Mouse (Mus musculus): ENCODE measurements around the gene Myo10.

The Myo10 gene

DNA sequence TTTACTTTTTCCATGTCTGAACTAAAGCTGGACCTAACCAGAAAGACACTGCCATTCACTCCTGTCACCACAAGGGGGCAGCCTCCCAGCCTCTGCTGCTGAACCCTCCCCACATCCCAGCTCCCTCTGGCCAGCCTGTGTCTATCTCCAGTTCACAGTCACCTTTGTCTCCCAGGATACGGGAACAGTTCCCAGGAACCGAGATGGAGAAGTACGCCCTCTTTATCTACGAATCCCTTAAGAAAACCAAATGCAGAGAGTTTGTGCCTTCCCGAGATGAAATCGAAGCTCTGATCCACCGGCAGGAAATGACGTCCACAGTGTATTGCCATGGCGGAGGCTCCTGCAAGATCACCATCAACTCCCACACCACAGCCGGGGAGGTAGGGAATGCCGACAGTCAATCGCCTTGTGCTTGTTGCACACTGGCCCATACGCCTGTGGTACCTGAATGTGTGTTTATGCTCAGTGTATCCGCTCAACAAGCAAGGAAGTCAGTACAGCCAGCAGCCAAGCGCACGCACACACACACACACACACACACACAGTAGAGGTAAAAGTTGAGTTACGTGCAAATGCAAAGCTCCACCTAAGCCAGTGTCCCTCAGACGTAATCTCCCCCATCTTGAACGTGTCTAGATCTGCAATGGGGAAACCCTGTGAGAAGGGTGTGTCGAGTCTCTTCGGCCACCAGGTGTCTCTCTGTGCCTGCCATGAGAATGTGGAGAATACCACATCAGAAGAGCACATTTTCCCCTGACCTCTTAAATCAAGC, 183.2 kb downstream of the Myo10 start:
- DNase-seq: peak; percentile 93

DNA sequence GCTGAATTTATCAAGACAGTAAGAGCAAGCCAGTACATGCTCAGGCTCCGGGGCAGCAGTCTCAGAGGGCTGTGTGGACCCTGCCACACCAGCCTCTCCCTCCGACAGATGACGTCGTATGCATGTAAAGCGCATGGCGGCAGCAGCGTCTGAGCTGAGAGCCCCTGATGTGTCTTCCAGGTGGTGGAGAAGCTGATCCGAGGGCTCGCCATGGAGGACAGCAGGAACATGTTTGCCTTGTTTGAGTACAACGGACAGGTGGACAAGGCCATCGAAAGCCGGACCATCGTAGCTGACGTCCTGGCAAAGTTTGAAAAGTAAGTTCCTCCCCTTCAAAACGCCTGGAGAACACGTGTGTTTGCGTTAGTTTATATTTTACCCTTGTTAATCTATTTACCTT, 184.0 kb downstream of the Myo10 start:
- peak; percentile 79 for DNase-seq

DNA sequence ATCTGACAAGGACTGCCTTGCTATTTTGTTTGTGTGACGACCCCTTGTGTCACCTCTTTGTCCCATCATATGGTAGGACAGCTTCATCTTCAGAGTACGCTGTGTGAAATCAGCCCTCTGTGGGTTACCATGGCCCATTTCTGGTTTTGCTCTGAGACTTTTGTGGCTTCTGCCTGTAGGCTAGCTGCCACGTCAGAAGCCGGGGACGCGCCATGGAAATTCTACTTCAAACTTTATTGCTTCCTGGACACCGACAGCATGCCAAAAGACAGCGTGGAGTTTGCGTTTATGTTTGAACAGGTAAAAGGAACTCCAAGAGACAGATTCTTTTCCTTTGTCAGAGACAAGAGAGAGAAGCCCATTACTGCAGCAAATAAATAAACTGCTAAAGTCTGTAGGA, 184.6 kb downstream of the Myo10 start:
- DNase-seq: peak; percentile 53

DNA sequence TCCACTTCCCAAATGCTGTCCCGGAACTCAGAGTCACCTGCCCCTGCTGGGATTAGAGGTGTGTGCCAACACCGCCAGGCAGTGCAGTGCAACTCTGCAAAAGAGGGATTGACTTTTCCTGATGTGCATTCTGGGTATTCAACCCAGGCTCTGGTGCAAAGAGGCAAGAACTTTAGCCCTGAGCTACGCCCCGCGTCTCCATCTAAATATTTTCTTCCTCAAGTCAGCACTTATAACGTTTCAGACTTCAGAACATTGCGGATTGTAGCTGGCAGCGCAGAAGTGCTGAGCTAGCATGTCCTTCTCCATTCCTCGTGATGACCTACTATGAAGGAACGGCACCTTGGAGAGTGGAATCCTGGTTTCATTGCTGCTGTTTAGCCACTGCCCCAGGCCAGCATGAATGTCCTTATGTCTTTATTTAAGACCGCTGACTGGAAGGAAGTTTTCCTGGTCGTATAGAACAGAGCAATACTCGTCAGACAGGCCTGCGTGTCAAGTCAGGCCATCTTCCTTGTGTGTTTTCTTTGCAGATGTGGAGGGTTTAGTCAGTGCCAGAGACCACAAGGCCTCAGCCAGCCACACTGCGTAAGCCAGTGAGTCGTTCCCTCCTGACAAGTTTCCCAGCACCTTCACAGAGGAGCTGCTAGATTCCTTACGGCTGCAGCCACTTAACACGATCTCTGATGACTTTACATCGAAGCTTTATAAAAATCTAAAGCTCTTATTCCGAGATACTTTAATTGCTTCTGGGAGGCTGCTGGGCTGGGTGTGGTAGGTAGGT, 186.5 kb downstream of the Myo10 start:
- DNase-seq: peak; percentile 86

DNA sequence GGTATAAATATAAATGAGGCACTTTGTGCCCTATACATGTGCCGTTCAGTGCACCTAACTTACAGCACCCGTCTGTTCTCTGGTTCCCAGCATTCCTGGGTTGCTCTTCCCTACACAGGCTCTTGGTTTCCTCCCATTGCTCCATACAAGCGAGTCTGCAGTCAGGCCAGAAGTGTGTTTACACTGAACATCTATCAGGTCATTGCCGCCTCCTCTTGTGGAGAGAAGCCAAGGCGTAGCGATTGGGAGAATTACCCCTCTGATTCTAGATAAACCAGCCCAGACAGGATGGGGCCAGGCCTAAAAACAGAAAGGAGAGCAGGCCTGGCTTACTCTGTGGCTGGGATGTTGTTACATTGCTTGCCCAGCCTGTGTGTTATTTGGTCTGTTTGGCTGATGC, 187.3 kb downstream of the Myo10 start:
- DNase-seq: peak; percentile 72

DNA sequence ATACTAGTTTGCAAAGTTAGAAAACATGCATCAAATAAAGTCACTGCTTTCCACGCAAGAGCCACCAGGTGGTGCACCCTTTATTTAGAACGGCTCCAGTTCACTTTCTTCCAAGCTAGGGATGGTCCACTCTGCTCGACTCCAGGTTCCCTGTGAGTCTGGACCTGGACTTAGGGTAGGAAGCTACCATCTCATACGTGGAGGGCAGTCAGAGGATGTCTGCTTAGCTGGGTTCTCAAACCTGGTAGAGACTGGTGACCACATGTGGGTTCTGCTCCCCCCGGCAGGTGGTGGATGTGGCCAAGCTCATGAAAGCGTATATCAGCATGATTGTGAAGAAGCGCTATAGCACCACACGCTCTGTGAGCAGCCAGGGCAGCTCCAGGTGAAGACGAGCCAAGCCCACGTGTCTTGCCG, 189.5 kb downstream of the Myo10 start:
- peak; percentile 90 for DNase-seq

DNA sequence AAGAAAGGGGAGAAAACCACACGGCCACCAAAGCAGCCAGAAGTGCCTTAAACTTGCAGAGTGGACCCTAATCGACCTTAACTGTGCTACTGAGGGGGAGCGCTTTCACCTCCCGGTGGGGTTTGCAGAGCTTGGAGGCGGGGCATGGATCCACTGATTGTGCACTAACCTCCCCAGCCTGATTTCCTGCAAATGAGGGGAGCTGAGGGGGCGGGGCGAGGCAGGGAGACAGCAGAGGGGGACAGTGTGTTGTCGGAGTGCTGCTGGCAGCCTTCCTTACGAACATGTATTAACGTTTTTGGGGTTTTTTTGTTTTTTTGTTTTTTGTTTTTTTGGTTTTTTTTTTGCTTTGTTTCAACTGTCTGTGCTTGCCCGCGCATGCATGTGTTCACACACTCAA, 190.2 kb downstream of the Myo10 start:
- DNase-seq: no peak

DNA sequence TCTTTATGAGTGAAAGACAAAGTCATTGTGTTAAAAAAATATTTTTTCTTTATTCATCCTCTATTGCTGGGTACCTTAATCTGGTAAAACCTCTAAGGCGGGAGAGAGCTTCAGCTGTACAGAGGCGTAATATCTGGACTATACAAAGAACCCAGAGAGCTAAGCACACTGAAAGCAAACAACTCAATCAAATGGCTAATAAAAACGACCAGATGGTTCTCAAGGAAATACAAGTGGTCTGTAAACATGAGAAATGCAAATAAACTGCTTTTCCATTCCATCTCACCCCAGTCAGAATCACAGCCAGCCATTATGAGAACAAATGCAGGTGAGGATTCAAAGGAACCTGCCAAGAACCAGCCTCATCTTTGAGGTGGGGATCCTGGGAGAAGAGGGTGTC, 192.2 kb downstream of the Myo10 start:
- no peak for DNase-seq

DNA sequence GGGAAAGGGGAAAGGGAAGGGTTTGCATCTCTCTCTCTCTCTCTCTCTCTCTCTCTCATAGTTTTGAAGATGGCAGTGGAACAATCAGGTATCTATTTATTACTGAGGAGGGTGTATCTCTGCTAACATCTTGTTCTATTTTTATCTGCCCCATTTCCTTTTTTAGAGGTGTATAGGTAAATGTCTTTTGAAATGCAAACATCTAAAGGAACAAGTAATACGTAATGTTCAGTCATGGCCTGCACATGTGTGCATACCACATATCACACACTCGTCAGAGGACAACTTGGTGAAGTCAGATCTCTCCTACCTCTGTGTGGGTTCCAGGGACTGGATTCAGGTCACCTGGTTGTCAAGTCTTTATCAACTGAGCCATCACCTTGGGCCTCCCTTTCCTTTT, 194.9 kb downstream of the Myo10 start:
- DNase-seq: no peak

DNA sequence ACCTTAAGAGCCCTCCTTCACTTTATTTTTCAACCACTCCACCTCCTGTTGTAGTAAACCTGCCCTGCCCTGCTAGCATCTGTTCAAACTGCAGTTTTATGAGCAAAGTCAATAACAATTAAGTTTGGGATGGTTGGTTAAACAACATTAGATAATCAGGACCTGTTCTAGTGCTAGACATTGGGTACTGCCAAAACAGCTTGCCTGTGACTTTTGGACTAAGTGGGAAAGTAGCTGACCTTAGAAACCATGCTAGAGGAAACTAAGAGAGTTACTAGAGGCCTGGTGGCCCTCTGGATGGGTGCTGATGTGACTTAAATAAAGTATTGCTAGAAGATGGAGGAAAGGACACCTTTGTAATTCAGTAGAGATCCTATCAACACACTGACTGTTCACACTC, 199.7 kb downstream of the Myo10 start:
- DNase-seq: no peak

DNA sequence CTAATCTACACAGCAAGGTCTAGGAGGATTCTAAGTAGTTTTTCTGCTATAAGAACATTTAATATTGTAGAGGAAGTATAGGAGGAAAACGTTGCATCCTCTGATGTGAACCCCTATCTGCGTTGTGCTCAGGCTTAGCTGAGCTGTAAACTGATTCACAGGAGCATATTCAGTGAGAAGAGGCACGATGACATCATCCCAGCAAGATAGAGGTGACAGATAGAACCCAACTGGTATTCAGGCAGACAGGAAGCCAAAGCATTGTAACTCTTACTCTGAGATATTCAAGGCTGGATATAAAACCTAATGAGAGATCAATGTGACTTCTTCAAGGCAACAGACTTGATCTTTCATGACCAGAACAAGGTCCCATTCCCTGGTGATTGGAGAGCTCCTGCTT, 200.3 kb downstream of the Myo10 start:
- no peak for DNase-seq

DNA sequence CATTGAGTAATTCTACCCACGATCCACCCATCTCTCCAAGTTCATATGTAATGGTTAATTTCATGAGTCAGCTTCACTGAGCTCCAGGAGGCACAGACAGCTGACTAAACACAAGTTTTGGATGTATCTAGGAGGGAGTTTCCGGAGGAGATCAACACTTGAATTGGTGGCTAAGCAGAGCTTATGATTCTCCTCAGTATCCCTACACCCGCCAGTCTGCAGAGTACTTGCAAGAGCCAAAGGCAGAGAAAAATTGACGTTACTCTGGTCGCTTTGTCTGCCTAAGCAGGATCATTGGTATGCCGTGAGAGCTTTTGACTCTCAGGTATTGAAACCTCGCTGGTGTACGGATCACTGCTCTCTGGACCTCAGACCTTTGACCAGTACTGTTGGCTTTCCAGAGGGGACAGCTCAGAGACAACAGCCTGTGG, 204.2 kb downstream of the Myo10 start:
- no peak for DNase-seq

DNA sequence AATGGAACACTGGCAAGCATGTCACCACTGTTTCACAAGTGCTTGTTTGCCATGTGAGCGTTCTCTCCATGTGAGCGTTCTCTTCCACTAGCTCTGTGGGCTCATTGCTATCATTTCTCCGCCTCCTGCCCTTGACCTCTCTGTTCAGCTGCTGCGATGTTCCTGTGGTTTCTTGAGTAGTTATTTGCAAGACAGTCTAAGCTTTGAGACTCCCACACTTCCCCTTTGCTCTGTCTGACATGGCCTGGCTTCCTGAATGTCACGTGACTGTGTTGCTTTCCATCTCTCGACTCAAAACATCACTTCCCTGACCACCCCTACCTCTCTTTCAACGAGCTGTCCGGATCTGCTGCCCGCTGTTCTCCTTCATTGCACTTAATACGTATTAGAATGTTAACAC, 206.1 kb downstream of the Myo10 start:
- peak; percentile 94 for DNase-seq

DNA sequence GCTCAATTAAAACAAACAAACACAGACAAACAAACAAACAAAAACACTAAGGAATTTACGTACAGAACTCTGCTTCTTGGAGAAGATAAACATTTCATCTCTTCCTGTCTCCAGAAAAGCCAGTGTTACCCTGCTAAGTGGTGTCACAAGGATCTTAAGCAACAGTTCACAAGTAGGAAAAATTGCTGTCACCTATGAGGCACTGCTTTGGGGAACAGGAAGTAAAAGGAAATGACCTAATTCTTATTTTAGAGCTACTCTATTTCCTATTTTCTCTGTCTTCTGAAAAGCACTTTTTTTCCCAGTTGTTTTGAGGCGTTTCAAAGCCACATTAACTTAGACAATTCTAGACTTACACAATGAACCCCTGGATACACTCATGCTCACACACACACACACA, 208.1 kb downstream of the Myo10 start:
- DNase-seq: no peak

DNA sequence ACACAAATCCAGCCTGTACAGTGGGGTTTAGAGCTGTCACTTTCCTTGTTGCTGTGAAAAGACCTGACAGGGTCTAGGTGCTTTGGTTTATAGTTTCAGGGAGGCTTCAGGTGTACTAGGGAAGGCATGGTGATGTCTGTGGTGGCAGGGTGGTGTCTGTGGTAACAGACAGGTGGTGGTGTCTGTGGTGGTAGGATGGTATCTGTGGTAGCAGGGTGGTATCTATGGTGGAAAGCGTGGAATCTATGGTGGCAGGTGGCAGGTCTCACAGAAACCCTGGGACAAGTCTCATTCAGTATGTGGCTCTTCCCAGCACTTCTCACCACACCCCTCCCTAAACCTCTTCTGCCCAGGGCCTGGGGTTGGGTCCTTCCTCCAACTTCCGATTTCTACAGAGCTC, 212.0 kb downstream of the Myo10 start:
- no peak for DNase-seq

DNA sequence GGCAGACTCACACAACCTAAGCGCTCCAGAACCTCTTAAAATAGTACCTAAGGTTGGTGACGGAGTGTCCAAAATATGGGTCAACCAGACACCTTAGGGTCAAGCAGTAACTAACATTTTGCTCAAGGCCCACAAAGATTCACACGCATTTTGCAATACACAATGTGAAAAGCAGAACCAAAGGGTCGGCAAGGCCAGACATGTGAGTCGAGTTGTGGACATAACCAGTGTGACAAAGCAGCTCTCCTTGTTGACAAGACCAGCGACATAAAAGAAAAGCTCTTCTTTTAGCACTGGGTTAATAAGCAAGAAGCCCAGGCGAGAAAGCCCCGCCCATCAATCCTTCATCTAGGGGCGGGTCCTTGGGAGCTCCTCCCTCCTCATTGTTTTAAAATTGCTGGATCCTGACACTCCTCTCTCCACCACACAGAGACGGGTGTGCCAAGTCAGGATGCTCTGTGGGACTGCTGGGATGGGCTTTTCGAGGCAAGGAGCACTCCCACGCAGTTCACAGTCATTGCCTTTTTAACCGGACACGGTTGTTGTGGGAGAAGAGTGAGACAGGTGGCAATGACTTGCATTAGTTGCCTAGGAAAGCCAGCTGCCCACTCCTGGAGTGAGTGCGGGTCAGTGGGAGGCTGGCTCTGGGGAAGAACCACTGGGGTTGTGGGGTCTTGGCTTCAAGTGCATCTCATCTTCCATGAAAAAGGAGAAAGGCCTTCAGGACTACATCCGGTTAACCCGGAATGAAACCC, 212.8 kb downstream of the Myo10 start:
- no peak for DNase-seq

DNA sequence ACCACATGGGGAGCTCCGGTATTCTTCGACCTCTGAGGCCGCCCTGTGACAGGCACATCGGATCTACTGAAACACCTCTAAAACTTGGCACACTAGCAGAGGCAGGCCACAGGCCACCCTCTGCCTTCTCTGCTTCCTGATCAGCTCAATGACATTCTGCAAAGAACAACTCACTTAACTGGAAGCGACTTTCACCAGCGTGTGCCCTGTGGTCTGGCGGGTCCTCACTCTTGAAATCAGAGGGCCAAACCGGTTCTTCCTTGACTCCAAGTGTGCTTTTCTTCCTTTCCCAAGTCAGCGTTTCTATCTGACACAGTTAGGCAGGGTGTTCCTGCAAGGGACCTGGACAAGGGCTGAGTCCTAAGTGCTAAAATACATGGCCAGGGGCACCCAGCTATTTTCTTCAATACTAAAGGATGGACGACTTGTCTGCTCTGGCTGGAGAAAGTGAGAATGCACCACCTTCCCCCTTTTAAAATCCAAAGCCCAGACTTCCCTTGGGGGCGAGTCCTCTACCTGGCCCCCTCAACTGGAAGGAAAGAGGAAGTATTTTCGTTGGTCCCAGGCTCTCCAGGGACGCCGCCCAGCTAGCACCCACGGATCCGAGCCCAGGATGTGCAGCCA, 220.2 kb downstream of the Myo10 start:
- no peak for DNase-seq

DNA sequence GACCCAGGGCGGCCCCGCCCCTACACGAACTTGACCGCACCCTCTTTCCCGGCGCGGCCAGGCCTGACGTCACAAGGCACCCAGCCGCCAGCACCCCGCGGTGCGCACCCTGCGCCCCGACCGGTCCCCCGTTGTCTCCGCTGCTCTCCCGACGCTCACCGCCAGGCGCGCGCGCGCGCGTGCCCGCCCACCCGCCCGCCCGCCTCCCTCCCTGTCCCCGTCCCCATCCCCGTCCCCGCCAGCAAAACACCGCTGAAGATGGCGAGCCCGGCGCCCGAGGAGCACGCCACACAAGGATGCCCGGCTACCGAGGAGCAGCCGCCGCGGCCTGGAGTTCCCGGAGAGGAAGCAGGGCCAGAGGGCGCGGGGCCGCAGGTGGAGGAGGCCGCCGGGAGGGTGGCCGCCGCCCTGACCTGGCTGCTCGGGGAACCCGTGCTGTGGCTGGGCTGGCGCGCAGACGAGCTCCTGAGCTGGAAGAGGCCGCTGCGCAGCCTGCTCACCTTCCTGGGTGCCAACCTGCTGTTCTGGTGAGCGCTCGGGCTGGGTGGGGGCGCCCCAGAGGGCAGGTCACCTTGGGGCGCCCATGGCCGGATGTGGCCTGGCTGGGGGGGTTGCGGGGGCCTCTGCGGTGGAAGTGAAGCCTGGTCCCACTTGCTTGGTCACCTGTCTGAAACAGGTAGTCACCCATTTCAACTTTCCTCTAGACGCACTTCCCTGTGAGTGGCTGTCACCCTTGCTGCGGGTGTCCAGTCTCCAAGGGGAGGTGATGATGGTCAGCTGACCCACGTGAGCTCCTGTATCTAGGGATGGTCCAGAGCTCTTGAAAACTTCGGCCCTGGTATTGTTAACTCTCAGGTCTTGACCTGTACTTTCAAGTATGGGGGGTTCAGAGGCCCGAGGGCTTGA, 221.0 kb downstream of the Myo10 start, which contains the start of gene Retreg1:
Gene Retreg1, plus strand, starts transcription at position 95 of the 906 bp plus-strand sequence.
- peak; percentile 98 for DNase-seq

DNA sequence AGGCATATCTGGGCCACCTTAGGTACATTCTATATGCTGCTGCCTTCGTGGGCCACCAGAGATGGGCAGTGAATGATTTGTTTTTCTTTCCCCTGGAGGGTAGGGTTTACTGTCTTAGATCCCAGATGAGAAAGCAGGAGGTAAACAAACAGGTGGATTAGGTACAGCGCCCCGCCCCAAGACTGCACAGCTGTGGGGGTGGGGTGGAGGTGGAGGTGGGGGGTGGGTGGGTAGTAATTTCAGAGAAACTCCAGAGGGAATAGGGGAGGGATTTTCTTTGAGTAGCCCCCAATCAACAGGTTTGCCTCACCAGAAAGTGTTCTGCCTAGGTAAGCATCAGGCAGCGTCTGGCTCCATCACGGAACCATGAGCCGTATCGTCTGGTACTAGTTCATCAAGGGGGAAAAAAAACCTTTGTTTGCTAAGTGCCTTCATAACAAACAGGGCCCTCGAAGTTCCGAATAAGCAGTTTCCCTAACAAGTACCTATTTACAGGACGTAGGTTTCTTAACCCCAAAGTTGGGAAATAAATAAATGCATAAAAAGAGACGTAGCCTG, 221.8 kb downstream of the Myo10 start:
- DNase-seq: no peak

DNA sequence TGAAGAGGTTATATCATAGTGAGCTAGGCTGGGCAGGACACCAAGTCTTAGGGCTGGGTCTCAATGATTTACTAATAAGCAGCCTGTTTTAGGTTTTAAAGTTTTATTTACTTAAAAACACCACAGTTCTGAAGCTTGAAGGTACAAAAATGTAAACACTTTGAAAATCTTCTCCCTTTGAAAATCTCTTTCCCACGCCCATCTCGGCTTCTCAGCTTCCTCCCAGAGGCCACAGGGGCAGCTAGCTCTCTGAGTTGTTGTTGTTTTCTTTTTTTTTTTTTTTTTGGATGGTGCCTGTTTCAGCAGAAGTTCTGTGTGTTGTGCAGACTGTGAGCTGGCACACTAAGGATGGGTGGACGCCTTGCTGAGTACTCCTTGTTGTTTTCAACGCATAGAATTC, 222.4 kb downstream of the Myo10 start:
- DNase-seq: peak; percentile 36

DNA sequence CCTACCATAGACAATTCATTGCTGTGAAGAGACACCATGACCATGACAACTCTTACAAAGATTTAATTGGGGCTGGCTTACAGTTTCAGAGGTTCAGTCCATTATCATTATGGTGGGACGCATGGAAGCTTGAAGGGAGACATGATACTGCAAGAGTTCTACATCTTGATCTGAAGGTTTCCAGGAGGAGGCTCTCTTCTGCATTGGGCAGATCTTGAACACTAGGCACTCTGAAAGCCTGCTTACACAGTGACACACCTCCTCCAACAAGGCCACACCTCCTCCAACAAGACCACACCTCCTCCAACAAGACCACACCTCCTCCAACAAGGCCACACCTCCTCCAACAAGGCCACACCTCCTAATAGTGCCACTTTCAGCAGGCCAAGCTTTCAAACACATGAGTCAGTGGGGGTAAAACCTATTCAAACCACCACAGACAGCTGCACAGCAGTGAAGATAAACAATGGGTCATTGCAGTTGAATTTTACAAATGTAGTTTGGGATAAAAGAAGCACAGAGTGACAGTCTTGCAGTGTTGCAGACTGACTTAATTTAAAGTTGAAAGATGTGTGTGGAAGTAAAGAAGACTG, 225.3 kb downstream of the Myo10 start:
- no peak for DNase-seq

Measured in heart, adult 11 months (tissue).